Mouse (Mus musculus): ENCODE results near the gene Foxl2. TPM values are rescaled to one million over a fixed set of nuclear protein-coding genes. Genes with fewer than 3 reads are reported as not detected.

Gene Foxl2
- polyA plus RNA-seq, 1 experiment from 2014 or later: not detected

DNA sequence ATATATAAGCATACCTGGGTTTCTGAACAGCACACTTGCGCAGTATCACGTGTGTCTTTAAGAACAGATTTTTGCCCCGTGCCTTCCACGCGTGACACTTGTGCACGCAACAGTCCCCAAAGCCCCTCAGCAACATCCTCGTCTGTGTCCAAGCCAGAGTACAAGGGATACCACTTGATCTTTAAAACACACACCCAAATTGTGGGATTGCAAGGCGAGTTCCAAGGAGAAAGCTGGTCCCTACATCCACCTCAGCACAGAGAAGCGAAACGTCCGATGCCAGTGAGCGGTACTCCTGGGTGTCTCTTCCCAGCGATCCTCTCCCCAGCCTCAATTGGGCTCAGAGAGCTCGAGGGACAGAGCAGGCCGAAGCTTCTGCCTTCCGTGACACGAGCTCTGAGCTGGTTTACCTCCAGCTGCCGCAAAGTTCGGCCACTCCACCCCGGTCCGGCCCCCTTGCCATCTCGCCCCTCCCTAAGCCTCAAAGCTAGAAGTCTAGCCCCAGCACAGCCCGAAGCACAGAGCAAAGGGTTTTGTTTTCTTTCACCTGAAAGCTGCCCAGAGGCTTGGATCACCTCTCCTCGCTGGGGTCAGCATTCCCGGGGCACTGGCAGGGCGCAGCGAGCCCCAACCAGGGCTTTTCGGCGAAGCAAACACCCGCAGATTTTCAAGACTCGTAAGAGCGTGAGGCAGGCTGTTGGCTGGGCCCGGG lies 541 bp upstream of the Foxl2 start:
- 3% methylated on average over 33 of the region's 33 CpGs for WGBS

DNA sequence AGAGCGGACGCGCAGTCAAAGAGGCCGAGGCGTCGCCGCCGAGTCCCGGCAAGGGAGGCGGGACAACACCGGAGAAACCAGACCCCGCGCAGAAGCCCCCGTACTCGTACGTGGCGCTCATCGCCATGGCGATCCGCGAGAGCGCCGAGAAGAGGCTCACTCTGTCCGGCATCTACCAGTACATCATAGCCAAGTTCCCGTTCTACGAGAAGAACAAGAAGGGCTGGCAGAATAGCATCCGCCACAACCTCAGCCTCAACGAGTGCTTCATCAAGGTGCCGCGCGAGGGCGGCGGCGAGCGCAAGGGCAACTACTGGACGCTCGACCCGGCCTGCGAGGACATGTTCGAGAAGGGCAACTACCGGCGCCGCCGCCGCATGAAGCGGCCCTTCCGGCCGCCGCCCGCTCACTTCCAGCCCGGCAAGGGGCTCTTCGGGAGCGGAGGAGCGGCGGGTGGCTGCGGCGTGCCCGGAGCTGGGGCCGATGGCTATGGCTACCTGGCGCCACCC lies 682 bp downstream of the Foxl2 start:
- Histone ChIP-seq H3K36me3 (no peaks in the 10 kb centered on the region), H3K27me3 (replicated peaks) (peaks cover 98% of the 10 kb centered on the region), H3K27ac (no peak overlapping the region), H3K4me2 (peak overlapping the region; percentile 72), H3K4me1 (peaks cover 27% of the 10 kb centered on the region), H3K9ac (no peak overlapping the region), H3K9me3 (no peaks in the 10 kb centered on the region), H3K4me3 (replicated peaks) (peak overlapping the region; percentile 33)
- no peak for ATAC-seq (ENCODE audit: insufficient read depth, low FRiP score, low read depth)
- WGBS: under 1% methylated on average over 58 of the region's 60 CpGs

More for the DNA sequence above, 541 bp upstream of the Foxl2 start:
- H3K9ac ChIP-seq: no peak overlapping the region
- H3K4me2 ChIP-seq: peak overlapping the region; percentile 72
- no peaks in the 10 kb centered on the region for H3K36me3 ChIP-seq
- H3K27ac ChIP-seq: no peak overlapping the region
- no peak for ATAC-seq (ENCODE audit: insufficient read depth, low FRiP score, low read depth)
- peak overlapping the region; percentile 33 for H3K4me3 ChIP-seq (replicated peaks)
- H3K9me3 ChIP-seq: no peaks in the 10 kb centered on the region
- peaks cover 27% of the 10 kb centered on the region for H3K4me1 ChIP-seq
- H3K27me3 ChIP-seq (replicated peaks): peaks cover 94% of the 10 kb centered on the region

DNA sequence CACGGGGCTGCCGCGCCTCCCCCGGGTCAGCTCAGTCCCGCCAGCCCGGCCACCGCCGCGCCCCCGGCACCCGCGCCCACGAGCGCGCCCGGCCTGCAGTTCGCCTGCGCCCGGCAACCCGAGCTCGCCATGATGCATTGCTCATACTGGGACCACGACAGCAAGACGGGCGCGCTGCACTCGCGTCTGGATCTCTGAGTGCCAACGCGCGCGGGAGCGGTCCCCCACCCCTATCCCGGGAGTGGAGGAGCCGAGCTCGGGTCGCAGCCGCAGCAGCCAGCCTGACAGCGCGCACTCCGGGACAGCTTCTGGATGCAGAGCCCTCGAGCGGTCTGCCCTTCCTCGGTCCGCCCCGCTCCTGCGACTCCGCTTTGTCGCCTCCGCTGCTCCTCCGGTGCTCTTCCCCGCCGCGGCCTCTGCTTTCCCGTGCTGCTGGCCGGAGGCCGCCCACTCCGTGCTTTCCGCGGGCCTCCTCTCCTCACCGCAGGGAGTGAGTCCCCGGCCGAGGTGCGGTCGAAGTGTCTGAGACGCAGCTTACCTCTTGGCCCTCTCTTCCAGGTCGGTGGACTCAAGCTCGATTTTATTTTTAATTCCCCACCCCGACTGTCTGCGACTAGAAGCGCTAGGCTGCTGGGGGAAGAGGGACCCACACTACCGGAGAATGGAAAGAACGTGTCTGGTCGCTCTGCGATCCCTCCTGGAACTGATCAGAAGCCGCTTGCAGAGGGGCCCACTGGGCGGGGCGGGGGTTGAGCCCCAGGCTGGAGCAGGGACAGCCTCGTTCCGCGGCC lies 1.7 kb downstream of the Foxl2 start:
- H3K9ac ChIP-seq: no peak overlapping the region
- peak overlapping the region; percentile 72 for H3K4me2 ChIP-seq
- no peak overlapping the region for H3K27ac ChIP-seq
- no peak for ATAC-seq (ENCODE audit: insufficient read depth, low FRiP score, low read depth)
- H3K36me3 ChIP-seq: no peaks in the 10 kb centered on the region
- no peaks in the 10 kb centered on the region for H3K9me3 ChIP-seq
- peaks cover 98% of the 10 kb centered on the region for H3K27me3 ChIP-seq (replicated peaks)
- under 1% methylated on average over 79 of the region's 80 CpGs for WGBS
- H3K4me3 ChIP-seq (replicated peaks): peak overlapping the region; percentile 33
- H3K4me1 ChIP-seq: peaks cover 27% of the 10 kb centered on the region

DNA sequence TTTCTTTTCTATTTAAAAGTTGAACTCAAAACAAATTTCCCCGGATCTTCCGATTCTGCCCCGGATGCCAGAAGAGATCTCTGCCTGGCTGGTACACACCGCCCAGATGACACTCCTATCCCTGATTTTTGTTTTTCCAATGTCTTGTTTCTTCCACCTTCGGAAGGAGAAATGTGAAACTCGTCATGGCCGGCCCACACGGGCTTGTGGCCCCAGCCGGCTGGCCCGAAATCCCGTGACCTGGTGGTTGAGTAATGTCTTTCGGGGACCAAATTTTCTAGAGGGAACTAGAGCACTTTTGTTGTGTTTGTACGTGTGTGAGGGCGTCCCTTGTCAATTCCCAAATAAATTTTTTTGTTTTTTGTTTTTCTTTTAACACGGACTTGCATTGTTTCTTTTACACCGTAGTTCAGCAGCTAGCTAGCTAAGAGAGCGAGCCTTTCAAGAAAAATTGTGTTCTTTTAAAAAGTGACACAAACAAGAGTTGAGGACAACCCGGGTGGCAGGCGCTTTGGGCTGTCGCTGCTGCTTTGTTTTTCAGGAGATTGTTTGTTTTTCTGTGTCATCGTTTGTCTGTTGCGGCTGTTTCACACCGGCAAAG lies 2.8 kb downstream of the Foxl2 start:
- H3K9ac ChIP-seq: no peak overlapping the region
- H3K27ac ChIP-seq: no peak overlapping the region
- 1% methylated on average over 23 of the region's 23 CpGs for WGBS
- no peak for ATAC-seq (ENCODE audit: insufficient read depth, low FRiP score, low read depth)
- no peak overlapping the region for H3K4me3 ChIP-seq (replicated peaks)
- H3K4me2 ChIP-seq: no peak overlapping the region
- no peaks in the 10 kb centered on the region for H3K9me3 ChIP-seq
- peaks cover 27% of the 10 kb centered on the region for H3K4me1 ChIP-seq
- peaks cover 99% of the 10 kb centered on the region for H3K27me3 ChIP-seq (replicated peaks)
- H3K36me3 ChIP-seq: no peaks in the 10 kb centered on the region

DNA sequence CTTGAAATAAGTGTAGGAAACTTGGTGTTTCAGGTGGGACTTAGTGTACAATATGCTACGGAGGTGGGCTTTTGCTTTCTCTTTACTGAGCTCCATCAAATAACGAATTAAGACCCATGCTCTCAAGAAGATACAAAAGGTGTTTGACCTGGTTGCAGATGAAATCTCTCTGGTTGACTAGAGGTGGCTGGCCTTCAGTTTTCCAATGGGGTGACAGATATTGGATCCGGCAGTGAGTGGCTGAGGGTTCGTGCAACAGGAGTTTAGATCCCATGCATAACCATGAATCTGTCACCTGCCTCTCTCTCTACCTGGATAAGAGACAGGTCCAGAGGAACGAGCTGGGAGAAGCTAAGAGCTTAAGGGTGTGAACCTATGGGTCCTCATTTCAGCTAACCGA lies 3.5 kb downstream of the Foxl2 start:
- WGBS: 4% methylated on average over 6 of the region's 6 CpGs
- Histone ChIP-seq H3K9ac (no peak overlapping the region), H3K4me2 (no peak overlapping the region), H3K36me3 (no peaks in the 10 kb centered on the region), H3K27me3 (replicated peaks) (peaks cover 99% of the 10 kb centered on the region), H3K9me3 (no peaks in the 10 kb centered on the region), H3K27ac (no peak overlapping the region), H3K4me1 (peaks cover 27% of the 10 kb centered on the region), H3K4me3 (replicated peaks) (no peak overlapping the region)
- ATAC-seq (ENCODE audit: insufficient read depth, low FRiP score, low read depth): no peak

DNA sequence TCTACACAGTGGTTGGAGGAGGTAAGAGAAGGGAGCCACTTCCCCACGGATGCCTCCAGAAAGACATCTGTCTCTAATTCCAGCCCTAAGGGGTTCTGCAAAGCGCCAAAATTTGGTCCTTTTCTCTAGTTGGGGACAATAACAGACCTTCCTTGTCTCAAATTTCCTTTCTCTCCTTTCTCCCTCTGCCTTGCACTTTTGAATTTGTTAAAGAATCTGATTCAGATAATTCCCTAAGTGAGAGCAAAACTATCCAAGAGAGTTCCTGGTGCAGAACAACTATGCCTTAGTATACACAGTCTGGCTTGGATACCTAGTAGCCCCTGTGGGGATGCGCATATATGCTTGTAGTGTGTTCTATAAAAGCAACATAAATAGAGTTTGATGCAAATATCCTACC lies 4.8 kb downstream of the Foxl2 start:
- Histone ChIP-seq H3K9ac (no peak overlapping the region), H3K9me3 (no peaks in the 10 kb centered on the region), H3K4me2 (no peak overlapping the region), H3K36me3 (no peaks in the 10 kb centered on the region), H3K27me3 (replicated peaks) (peaks cover 95% of the 10 kb centered on the region), H3K27ac (no peak overlapping the region), H3K4me3 (replicated peaks) (no peak overlapping the region), H3K4me1 (peaks cover 22% of the 10 kb centered on the region)
- no peak for ATAC-seq (ENCODE audit: insufficient read depth, low FRiP score, low read depth)
- 27% methylated on average over 3 of the region's 3 CpGs for WGBS

DNA sequence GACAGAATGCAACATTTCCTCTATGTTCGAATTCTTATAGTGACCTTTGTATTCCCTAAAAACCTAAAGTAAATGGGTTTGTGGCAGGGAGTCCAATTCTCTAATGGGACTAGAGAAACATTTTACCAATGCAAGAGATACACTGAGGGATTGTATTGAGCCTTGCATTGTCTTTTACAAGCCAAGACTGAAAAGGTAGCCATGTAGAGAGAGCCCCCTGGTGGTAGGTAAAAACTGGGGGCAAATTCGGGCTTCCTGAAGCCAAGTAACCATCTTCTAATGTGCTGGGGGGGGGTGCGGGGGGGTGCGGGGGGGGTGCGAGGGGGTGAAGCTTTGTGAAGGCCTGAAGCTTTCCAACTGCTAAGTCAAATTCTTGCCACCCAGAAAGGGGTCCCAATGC lies 5.3 kb downstream of the Foxl2 start:
- peaks cover 95% of the 10 kb centered on the region for H3K27me3 ChIP-seq (replicated peaks)
- H3K9me3 ChIP-seq: no peaks in the 10 kb centered on the region
- no peak overlapping the region for H3K9ac ChIP-seq
- WGBS: 18% methylated on average over 5 of the region's 5 CpGs
- H3K4me2 ChIP-seq: no peak overlapping the region
- peaks cover 17% of the 10 kb centered on the region for H3K4me1 ChIP-seq
- ATAC-seq (ENCODE audit: insufficient read depth, low FRiP score, low read depth): no peak
- H3K27ac ChIP-seq: no peak overlapping the region
- H3K36me3 ChIP-seq: no peaks in the 10 kb centered on the region
- H3K4me3 ChIP-seq (replicated peaks): no peak overlapping the region

DNA sequence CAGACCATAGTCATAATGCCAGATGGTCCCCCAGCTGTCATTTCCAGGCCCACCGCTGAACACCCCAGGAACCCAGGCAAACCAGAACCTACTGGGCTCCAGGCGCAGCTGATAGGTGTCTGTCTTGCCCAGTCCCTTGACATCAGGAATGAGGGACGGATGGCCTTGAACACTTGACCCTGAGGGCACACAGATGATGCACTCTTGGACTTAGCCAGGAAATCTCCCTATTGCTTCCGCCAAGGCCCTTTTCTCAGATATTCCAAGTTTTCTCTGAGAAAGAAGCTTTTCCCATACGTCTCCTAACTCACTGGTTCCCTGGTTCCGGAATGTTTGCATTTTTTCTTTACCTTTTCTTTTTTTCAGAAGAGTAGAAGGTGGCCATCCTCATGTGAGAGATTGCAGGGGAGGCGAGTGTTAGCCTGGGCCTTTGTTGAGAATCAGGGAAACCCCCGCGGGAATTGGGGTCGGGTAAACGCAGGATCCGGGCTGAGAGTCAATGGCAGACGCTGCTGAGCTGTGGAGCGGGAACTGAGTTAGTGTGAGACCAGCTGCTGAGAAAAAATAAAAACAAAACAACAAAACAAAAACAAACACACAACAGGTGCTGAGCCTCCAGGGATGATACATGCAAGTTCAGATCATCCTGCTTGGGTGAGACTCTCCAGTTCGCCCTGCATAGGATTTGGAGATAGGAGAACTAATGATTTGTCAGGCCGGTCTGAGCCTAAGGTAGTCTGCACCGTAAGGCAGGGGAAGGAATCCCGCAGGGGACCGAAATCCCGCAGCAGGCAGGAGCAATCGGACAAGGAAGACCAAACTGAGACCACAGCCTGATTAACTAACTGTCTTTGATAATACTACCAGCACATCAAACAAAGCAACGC lies 6.7 kb downstream of the Foxl2 start:
- H3K27ac ChIP-seq: no peak overlapping the region
- H3K4me1 ChIP-seq: peaks cover 2% of the 10 kb centered on the region; the same call in 1 of the 2 replicates
- WGBS: 8% methylated on average over 22 of the region's 22 CpGs
- peaks cover 90% of the 10 kb centered on the region for H3K27me3 ChIP-seq (replicated peaks)
- no peak overlapping the region for H3K9ac ChIP-seq
- ATAC-seq (ENCODE audit: insufficient read depth, low FRiP score, low read depth): no peak
- H3K4me3 ChIP-seq (replicated peaks): no peak overlapping the region
- H3K36me3 ChIP-seq: no peaks in the 10 kb centered on the region
- no peak overlapping the region for H3K4me2 ChIP-seq
- no peaks in the 10 kb centered on the region for H3K9me3 ChIP-seq

DNA sequence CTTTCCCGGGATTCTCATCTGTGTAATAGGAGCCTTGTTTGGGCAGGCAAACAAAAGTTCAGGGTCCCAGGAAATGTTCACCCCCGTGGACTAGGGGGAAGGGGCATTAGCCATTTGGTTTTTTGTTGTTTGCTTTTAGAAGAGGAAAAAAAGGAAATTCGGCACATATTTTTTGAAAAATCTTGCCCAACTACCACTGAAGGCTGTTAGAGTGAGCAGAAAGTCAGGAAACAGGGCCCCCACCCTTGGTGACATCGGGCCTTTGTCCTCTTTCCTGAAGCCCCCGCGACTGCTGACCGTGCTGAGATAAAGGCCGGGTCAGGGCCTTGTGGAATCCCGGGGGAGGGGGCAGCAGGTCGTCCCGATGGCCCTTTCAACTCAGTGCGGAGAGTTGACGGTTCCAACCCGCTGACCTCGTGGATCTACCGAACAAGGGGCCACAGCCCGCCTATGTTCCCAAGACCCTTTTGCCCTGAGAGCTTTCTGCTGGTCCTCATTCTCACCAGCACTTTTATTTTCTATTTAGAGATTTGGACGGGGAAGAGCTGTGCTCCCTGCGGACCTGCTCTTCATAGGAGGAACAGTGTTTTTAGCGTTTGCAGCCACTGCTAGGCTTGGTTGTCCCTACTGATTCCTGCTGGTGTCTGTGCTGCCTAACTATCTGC lies 7.5 kb downstream of the Foxl2 start:
- H3K27me3 ChIP-seq (replicated peaks): peaks cover 90% of the 10 kb centered on the region
- H3K36me3 ChIP-seq: no peaks in the 10 kb centered on the region
- ATAC-seq (ENCODE audit: insufficient read depth, low FRiP score, low read depth): no peak
- no peak overlapping the region for H3K27ac ChIP-seq
- no peak overlapping the region for H3K4me2 ChIP-seq
- no peaks in the 10 kb centered on the region for H3K9me3 ChIP-seq
- no peaks in the 10 kb centered on the region; the same call in 1 of the 2 replicates for H3K4me1 ChIP-seq
- H3K9ac ChIP-seq: no peak overlapping the region
- 1% methylated on average over 20 of the region's 20 CpGs for WGBS
- no peak overlapping the region for H3K4me3 ChIP-seq (replicated peaks)

DNA sequence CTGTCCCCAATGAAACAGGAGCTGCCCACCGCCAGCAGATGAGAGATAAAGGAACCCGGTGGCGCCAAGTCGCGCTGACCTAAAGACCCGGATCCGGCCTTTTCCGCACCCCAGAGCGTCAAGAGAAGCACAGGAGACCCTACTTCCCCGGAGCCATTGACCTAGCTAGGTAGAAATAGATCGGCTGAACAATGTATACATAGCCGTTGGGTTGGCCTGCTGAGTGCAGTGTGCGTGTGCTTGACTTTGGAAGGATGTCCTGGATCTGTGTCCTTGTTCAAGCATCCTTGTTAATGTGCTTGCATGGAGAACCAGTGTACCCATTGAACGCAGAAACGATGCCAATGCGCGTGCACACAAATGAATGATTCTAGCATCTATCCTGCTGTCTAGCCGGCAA lies 8.6 kb downstream of the Foxl2 start:
- Histone ChIP-seq H3K27me3 (replicated peaks) (peaks cover 81% of the 10 kb centered on the region), H3K9ac (no peak overlapping the region), H3K27ac (no peak overlapping the region), H3K36me3 (no peaks in the 10 kb centered on the region), H3K4me2 (no peak overlapping the region), H3K4me3 (replicated peaks) (no peak overlapping the region), H3K9me3 (no peaks in the 10 kb centered on the region), H3K4me1 (no peaks in the 10 kb centered on the region; the same call in 1 of the 2 replicates)
- 7% methylated on average over 18 of the region's 18 CpGs for WGBS
- ATAC-seq (ENCODE audit: insufficient read depth, low FRiP score, low read depth): no peak

DNA sequence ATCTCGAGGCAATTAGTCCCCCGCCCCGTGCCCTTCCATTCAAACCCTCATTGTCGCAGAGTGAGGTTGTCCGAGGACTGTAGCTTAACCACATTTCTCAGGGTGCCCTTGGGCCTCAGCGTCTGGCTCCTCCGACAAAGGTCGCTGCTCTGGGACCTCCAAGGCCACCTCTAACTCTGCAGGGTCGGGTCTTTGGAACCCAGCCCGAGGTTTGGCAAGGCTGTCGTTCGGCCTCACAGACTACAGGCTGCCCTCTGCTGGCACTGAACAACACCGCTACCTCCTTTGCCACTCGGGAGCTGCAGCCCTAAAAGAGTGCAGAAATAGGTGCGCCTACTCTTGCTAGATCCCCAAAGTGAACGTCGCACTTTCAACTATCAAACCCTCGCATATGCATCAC lies 10.0 kb downstream of the Foxl2 start:
- Histone ChIP-seq H3K9ac (no peak overlapping the region), H3K27me3 (replicated peaks) (peaks cover 79% of the 10 kb centered on the region), H3K27ac (no peak overlapping the region), H3K4me1 (no peaks in the 10 kb centered on the region; the same call in 1 of the 2 replicates), H3K9me3 (no peaks in the 10 kb centered on the region), H3K4me3 (replicated peaks) (no peak overlapping the region), H3K36me3 (no peaks in the 10 kb centered on the region), H3K4me2 (no peak overlapping the region)
- 2% methylated on average over 18 of the region's 18 CpGs for WGBS
- no peak for ATAC-seq (ENCODE audit: insufficient read depth, low FRiP score, low read depth)
